Mouse (Mus musculus) regulatory T cell (primary cell): ENCODE data around the gene Scgb1b7.
"Not testable (repeated sequence)": the region's sequence is repeated elsewhere in the genome, so short reads cannot be mapped to it uniquely, and the experiment has no call there.

Experiments used
- in situ Hi-C: fragments of 300-600 bp; cut with MboI, MseI; formaldehyde crosslinking; loops from one replicate; pipeline ENCODE4 v1.15.1; 2025; ENCODE audit warnings: high pct_unique_total_duplicates

The Scgb1b7 gene

GRCm38 (mm10) chr7:31712365-31712764 lies at the start of gene Scgb1b7:
Gene Scgb1b7, plus strand, starts transcription at chr7:31712665.
- in situ Hi-C loops = loop anchor here (5.0 kb wide), 1 partner anchor 730 kb away; the partner anchor contains the start of gene Scgb1b29

- in situ Hi-C loops = not testable (repeated sequence)
Measured at GRCm38 (mm10) chr7:31705657-31706056, 6.8 kb upstream of the Scgb1b7 start, which contains the start of gene Scgb2b7. Gene Scgb2b7, minus strand, starts transcription at chr7:31705757.
